Mouse (Mus musculus) lung, adult 2 months (tissue): Measurements from ENCODE around the gene Atn1. TPM values are rescaled to one million over a fixed set of nuclear protein-coding genes. Genes with fewer than 3 reads are reported as not detected.
A peak's percentile ranks its signal among the peaks of the same experiment; 100 is the strongest.

Experiments
- DNase-seq: peaks from one replicate; pipeline ENCODE4 v3.0.0; 2022
- H3K4me1 ChIP-seq: fragments of 200-500 bp; 2 replicates; pipeline ENCODE4 v1.6.1; 2011; ENCODE audit warnings: low read length; ENCODE audit not compliant: control insufficient read depth, insufficient read depth
- H3K4me3 ChIP-seq: fragments of 200-500 bp; replicated peaks from 2 replicates; pipeline ENCODE3; 2011; ENCODE audit warnings: low read depth, mild to moderate bottlenecking, control low read depth, low read length; ENCODE audit errors: extremely low read depth
- CTCF ChIP-seq: fragments of 200-500 bp; IDR thresholded peaks from 2 replicates; pipeline ENCODE4 v1.5.1; 2011; ENCODE audit warnings: mild to moderate bottlenecking, low read length, control low read depth; ENCODE audit not compliant: insufficient read depth
- POLR2A ChIP-seq: fragments of 200-500 bp; IDR thresholded peaks from 2 replicates; pipeline ENCODE4 v1.6.1; 2011; ENCODE audit warnings: low read depth, mild to moderate bottlenecking, control low read depth, low read length, borderline replicate concordance; ENCODE audit errors: extremely low read depth
- WGBS: fragments of 180-500 bp; shearing (Covaris S2); methylation state at CpG from one replicate; pipeline ENCODE4 v1.1.7; 2018; 5-methylcytosine and 5-hydroxymethylcytosine counted together
- polyA plus RNA-seq: library from polyadenylated mRNA; depleted of rRNA; stranded (reverse); fragments of >200 nt; gene quantifications from 2 replicates; pipeline ENCODE4 v1.2.3, GENCODE M21; 2012

The Atn1 gene
- polyA plus RNA-seq, 1 experiment: 64.6 TPM

DNA sequence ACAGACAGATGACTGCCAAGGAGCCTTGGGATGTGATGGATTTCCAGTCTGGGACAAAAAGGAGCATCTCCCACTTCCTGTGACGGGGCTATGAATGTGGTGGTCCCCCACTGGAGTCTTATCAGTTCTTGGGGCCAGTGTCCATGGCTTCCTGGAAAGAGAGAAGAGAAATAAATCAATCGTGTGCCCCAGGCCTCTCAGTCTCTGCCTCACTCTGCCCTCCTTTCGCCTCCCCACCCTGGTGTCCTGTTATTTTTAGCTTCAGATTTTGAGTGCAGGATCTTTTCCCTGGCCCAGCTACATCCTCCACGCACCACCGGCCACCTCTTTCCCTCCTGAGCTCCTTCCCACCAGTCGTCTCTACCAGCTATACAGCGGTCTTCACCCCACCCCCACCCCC lies 13.7 kb upstream of the Atn1 start:
- no peak for TF ChIP-seq POLR2A
- TF ChIP-seq CTCF: no peak
- 56% methylated on average over 7 of the region's 7 CpGs for WGBS
- no peak for DNase-seq
- H3K4me1 ChIP-seq: no peaks in the 10 kb centered on the region
- no peak overlapping the region for H3K4me3 ChIP-seq

DNA sequence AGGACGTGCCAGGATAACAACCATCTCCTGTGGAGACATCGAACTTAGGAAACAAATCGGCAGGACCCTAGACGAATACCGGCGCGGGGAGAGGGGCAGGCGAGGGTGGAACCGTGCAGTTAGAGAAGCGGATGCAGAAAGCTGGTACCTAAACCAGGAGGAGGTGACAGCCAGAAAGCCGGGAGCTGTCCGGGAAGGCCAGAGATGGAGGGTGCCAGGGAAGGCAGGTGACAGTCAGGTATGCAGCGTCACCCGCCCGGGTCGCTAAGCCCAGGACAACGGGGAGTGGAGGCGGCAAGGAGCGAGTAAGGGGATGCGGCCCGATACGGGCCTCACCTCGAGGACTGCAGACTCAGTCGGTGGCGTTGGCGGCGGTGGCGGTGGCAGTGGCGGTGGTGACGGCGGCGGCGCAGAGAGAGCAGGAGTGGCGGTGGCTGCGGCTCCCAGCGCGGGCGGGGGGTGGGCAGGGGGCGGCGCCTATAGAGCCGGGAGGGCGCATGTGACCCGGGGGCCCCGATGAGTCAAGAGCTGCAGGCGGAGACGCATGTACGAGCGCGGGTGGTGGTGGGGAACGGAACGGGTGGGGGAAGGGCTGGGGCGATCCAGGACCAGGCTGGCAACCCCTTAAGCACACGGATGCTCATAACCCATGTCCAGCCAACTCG lies 12.9 kb upstream of the Atn1 start, which contains the start of gene Eno2:
TSS of gene Eno2 (minus strand) at position 573 of the 665 bp plus-strand sequence.
- peak; percentile 29 for DNase-seq
- Histone ChIP-seq H3K4me3 (peak within 1 kb of the TSS; percentile 29), H3K4me1 (no peaks in the 10 kb centered on the region)
- TF ChIP-seq POLR2A (no peak), CTCF (no peak)
- under 1% methylated on average over 54 of the region's 54 CpGs for WGBS

DNA sequence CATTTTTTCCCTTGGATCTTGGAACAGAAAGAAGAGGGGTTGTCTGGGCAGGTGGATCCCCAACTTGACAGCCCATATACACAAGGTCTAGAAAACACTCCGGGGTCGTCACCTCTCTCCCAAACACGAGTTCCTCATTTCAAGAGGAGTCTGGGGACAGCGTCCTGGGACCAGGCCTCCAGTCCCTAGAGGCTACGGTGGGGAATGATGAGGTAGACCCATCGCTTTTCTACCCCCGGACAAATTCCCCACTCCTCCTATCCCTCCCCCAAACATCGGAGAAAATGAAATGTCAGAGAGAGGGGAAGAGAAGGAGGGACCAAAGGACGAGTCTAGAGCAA lies 12.3 kb upstream of the Atn1 start:
- TF ChIP-seq CTCF (no peak), POLR2A (no peak)
- Histone ChIP-seq H3K4me1 (no peaks in the 10 kb centered on the region), H3K4me3 (no peak overlapping the region)
- WGBS: 12% methylated on average over 9 of the region's 9 CpGs
- DNase-seq: no peak

- no peak for DNase-seq
- WGBS: 42% methylated on average over 19 of the region's 19 CpGs
- TF ChIP-seq POLR2A (no peak), CTCF (no peak)
- Histone ChIP-seq H3K4me1 (no peaks in the 10 kb centered on the region), H3K4me3 (no peak overlapping the region)
Observed at GRCm38 (mm10) chr6:124767920-124768703, 11.8 kb upstream of the Atn1 start.

DNA sequence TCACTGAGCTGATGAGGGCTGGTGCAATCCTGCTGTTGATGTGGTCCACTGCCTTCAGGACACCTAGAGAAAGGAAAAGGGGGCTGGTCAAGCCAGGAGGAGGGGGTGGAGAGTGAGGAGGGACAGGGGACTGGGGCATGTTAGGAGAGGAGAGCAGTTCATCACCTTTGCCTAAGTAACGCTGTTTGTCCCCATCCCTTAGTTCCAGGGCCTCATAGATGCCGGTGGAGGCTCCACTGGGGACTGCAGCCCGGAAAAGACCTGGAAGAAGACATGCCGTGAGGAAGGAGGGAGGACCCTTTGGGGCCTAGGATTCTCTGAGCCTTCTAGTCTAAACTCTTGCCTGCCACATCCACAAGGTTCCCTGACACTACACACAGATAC lies 11.2 kb upstream of the Atn1 start:
- H3K4me3 ChIP-seq: no peak overlapping the region
- no peaks in the 10 kb centered on the region for H3K4me1 ChIP-seq
- no peak for DNase-seq
- 68% methylated on average over 4 of the region's 4 CpGs for WGBS
- TF ChIP-seq POLR2A: no peak
- TF ChIP-seq CTCF: no peak

DNA sequence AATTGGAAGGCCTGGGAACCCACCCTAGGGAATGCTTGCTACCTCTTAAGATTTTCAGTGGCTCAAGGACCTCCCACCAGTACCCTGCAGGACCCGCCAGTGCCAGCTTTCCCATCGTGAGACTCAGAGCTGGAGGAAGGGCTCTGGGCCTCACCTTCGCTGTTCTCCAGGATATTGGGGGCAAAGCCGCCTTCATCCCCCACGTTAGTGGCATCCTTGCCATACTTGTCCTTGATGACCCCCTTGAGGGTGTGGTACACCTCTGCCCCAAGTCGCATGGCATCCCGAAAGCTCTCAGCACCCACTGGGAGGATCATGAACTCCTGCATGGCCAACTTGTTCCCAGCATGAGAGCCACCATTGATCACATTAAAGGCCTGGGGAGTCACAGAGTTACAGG lies 9.6 kb upstream of the Atn1 start:
- Histone ChIP-seq H3K4me3 (no peak overlapping the region), H3K4me1 (no peaks in the 10 kb centered on the region)
- no peak for DNase-seq
- 79% methylated on average over 7 of the region's 7 CpGs for WGBS
- TF ChIP-seq POLR2A (no peak), CTCF (no peak)

DNA sequence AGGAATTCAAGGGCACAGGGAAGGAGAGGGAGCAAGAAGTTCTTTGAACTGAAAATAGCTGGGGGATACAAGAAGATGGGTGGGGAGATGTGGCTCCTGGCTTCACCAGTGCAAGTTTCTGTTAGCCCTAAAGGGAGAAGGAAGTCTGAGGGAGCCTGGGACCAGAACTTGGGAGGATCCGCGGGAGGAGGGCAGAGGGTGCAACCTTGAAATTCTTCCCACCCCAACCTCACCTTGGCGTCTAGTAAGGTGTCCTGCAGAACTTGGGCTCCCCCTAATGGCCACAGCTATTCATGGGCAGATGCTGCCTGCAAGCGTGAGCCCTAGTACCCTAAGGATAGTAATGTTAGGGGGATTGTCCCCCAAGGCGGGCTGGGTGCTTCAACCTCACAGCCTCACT lies 2.9 kb upstream of the Atn1 start:
- peak overlapping the region; percentile 4 for H3K4me3 ChIP-seq
- WGBS: 2% methylated on average over 5 of the region's 5 CpGs

GRCm38 (mm10) chr6:124758849-124759232 lies 2.5 kb upstream of the Atn1 start:
- TF ChIP-seq CTCF (no peak), POLR2A (no peak)
- WGBS: 43% methylated on average over 2 of the region's 2 CpGs
- no peak for DNase-seq
- Histone ChIP-seq H3K4me3 (no peak overlapping the region), H3K4me1 (peaks cover 12% of the 10 kb centered on the region; the same call in 1 of the 2 replicates)

More for the DNA sequence above, 2.9 kb upstream of the Atn1 start:
- H3K4me1 ChIP-seq: peaks cover 11% of the 10 kb centered on the region; the same call in 1 of the 2 replicates
- TF ChIP-seq POLR2A (0 out of 2 replicates have a peak, but pooled peaks have one; percentile 8), CTCF (peak; percentile 98)
- peak; percentile 83 for DNase-seq

GRCm38 (mm10) chr6:124757909-124758848 lies 1.9 kb upstream of the Atn1 start:
- no peak overlapping the region for H3K4me3 ChIP-seq
- 43% methylated on average over 5 of the region's 5 CpGs for WGBS
- DNase-seq: no peak

More at GRCm38 (mm10) chr6:124757909-124758848, 1.9 kb upstream of the Atn1 start:
- peaks cover 12% of the 10 kb centered on the region; the same call in 1 of the 2 replicates for H3K4me1 ChIP-seq
- no peak for TF ChIP-seq POLR2A
- no peak for TF ChIP-seq CTCF
